Mouse (Mus musculus) bone marrow macrophage, adult 2 months (primary cell): ENCODE data around the gene Unc79.

ENCODE experiments used
- CTCF ChIP-seq: IDR thresholded peaks from 2 replicates; pipeline ENCODE4 v1.5.1; 2012; ENCODE audit warnings: low read depth, mild to moderate bottlenecking, low read length, moderate library complexity
- POLR2A ChIP-seq: IDR thresholded peaks from 2 replicates; pipeline ENCODE4 v1.6.1; 2012; ENCODE audit warnings: mild to moderate bottlenecking, low read depth, low read length, borderline replicate concordance

- TF ChIP-seq CTCF (no peak), POLR2A (no peak)
Measured at GRCm38 (mm10) chr12:103039332-103039731, 90.7 kb downstream of the Unc79 start.
